Mouse (Mus musculus) midbrain, embryonic 12.5 days (tissue): ENCODE results near the gene Nsmf. TPM values are rescaled to one million over a fixed set of nuclear protein-coding genes. Genes with fewer than 3 reads are reported as not detected.
A peak's percentile ranks its signal among the peaks of the same experiment; 100 is the strongest.

Source experiments
- ATAC-seq: fragments of 200-750 bp; cut with Nextera tagmentation; 2 replicates; pipeline ENCODE4 v1.8.0; 2017; ENCODE audit warnings: low read depth, moderate TSS enrichment, moderate library complexity; ENCODE audit not compliant: low FRiP score
- H3K27ac ChIP-seq: fragments of 300-500 bp; sonication (generic); replicated peaks from 2 replicates; pipeline ENCODE4 v1.5.1; 2016; ENCODE audit warnings: mild to moderate bottlenecking
- H3K27me3 ChIP-seq: fragments of 300-500 bp; sonication (generic); 2 replicates; pipeline ENCODE4 v1.6.1; 2016; ENCODE audit warnings: mild to moderate bottlenecking
- H3K36me3 ChIP-seq: fragments of 300-500 bp; sonication (generic); 2 replicates; pipeline ENCODE4 v1.6.1; 2016
- H3K4me1 ChIP-seq: fragments of 300-500 bp; sonication (generic); 2 replicates; pipeline ENCODE4 v1.6.1; 2016
- H3K4me2 ChIP-seq: fragments of 300-500 bp; sonication (generic); replicated peaks from 2 replicates; pipeline ENCODE4 v1.6.1; 2016; ENCODE audit warnings: mild to moderate bottlenecking, moderate library complexity
- H3K4me3 ChIP-seq: fragments of 300-500 bp; sonication (generic); 2 replicates; pipeline ENCODE4 v1.5.1; 2016; ENCODE audit warnings: mild to moderate bottlenecking
- H3K9ac ChIP-seq: fragments of 300-500 bp; sonication (generic); replicated peaks from 2 replicates; pipeline ENCODE4 v1.6.1; 2016; ENCODE audit warnings: mild to moderate bottlenecking, moderate library complexity
- H3K9me3 ChIP-seq: fragments of 300-500 bp; sonication (generic); 2 replicates; pipeline ENCODE4 v1.6.1; 2016; ENCODE audit warnings: mild to moderate bottlenecking
- WGBS: fragments of 180-500 bp; shearing (Covaris S2); methylation state at CpG from one replicate; pipeline ENCODE4 v1.1.7; 2016; 5-methylcytosine and 5-hydroxymethylcytosine counted together
- polyA plus RNA-seq: library from polyadenylated mRNA; unstranded; fragments of >200 nt; fragmentation: Nextera tagmentation; extraction: Ambion mirVana; gene quantifications from 2 replicates; pipeline ENCODE4 v1.2.1, GENCODE M21; 2016

The Nsmf gene
- polyA plus RNA-seq, 1 experiment from 2014 or later, result 104 TPM

GRCm38 (mm10) chr2:25088636-25089035, 34.5 kb downstream of the Nsmf start:
- ATAC-seq, result no peak
- Histone ChIP-seq H3K9me3 (no peaks in the 10 kb centered on the region), H3K27ac (no peak overlapping the region), H3K36me3 (no peaks in the 10 kb centered on the region), H3K27me3 (peaks cover 13% of the 10 kb centered on the region), H3K4me2 (no peak overlapping the region), H3K9ac (no peak overlapping the region), H3K4me1 (no peaks in the 10 kb centered on the region), H3K4me3 (no peak overlapping the region)
- 92% methylated on average over 3 of the region's 3 CpGs for WGBS

GRCm38 (mm10) chr2:25094785-25095108, 40.6 kb downstream of the Nsmf start:
- WGBS, result 34% methylated on average over 17 of the region's 17 CpGs
- Histone ChIP-seq H3K27me3 (peaks cover 37% of the 10 kb centered on the region), H3K4me1 (peaks cover 11% of the 10 kb centered on the region), H3K4me3 (no peak overlapping the region), H3K9me3 (no peaks in the 10 kb centered on the region), H3K36me3 (no peaks in the 10 kb centered on the region), H3K27ac (no peak overlapping the region), H3K9ac (0 out of 2 replicates have a peak overlapping the region, but pooled peaks have one; percentile 5), H3K4me2 (no peak overlapping the region)
- ATAC-seq, result no peak

GRCm38 (mm10) chr2:25095109-25095850, 41.1 kb downstream of the Nsmf start, which contains the start of gene Noxa1:
TSS of gene Noxa1 (minus strand) at chr2:25095149.
- no peak within 1 kb of the TSS for H3K27ac ChIP-seq
- 53% methylated on average over 28 of the region's 28 CpGs for WGBS
- no peaks in the 10 kb centered on the region for H3K36me3 ChIP-seq
- no peak within 1 kb of the TSS for H3K4me2 ChIP-seq
- 0 out of 2 replicates have a peak within 1 kb of the TSS, but pooled peaks have one; percentile 5 for H3K9ac ChIP-seq
- no peaks in the 10 kb centered on the region for H3K9me3 ChIP-seq
- H3K27me3 ChIP-seq, result peaks cover 37% of the 10 kb centered on the region
- no peak for ATAC-seq
- H3K4me3 ChIP-seq, result no peak within 1 kb of the TSS
- H3K4me1 ChIP-seq, result peaks cover 13% of the 10 kb centered on the region

GRCm38 (mm10) chr2:25098005-25098615, 44.0 kb downstream of the Nsmf start:
- WGBS, result 85% methylated on average over 3 of the region's 3 CpGs
- no peak for ATAC-seq
- peaks cover 28% of the 10 kb centered on the region for H3K27me3 ChIP-seq
- H3K4me1 ChIP-seq, result peaks cover 13% of the 10 kb centered on the region
- H3K9me3 ChIP-seq, result no peaks in the 10 kb centered on the region
- no peak overlapping the region for H3K27ac ChIP-seq
- H3K4me3 ChIP-seq, result no peak overlapping the region
- H3K9ac ChIP-seq, result 0 out of 2 replicates have a peak overlapping the region, but pooled peaks have one; percentile 11
- no peaks in the 10 kb centered on the region for H3K36me3 ChIP-seq
- H3K4me2 ChIP-seq, result no peak overlapping the region

GRCm38 (mm10) chr2:25098956-25099355, 44.8 kb downstream of the Nsmf start:
- Histone ChIP-seq H3K9me3 (no peaks in the 10 kb centered on the region), H3K4me3 (no peak overlapping the region), H3K4me2 (no peak overlapping the region), H3K27ac (0 out of 2 replicates have a peak overlapping the region, but pooled peaks have one; percentile 44), H3K4me1 (peaks cover 13% of the 10 kb centered on the region), H3K9ac (0 out of 2 replicates have a peak overlapping the region, but pooled peaks have one; percentile 11), H3K27me3 (peaks cover 21% of the 10 kb centered on the region), H3K36me3 (no peaks in the 10 kb centered on the region)
- 43% methylated on average over 5 of the region's 5 CpGs for WGBS
- peak; percentile 72 for ATAC-seq

- H3K4me2 ChIP-seq, result no peak overlapping the region
- peak overlapping the region; percentile 44 for H3K27ac ChIP-seq
- peaks cover 11% of the 10 kb centered on the region for H3K4me1 ChIP-seq
- H3K36me3 ChIP-seq, result no peaks in the 10 kb centered on the region
- no peaks in the 10 kb centered on the region for H3K9me3 ChIP-seq
- peaks cover 14% of the 10 kb centered on the region for H3K27me3 ChIP-seq
- 53% methylated on average over 3 of the region's 3 CpGs for WGBS
- no peak overlapping the region for H3K4me3 ChIP-seq
- no peak overlapping the region for H3K9ac ChIP-seq
- peak; percentile 61 for ATAC-seq
Measured at GRCm38 (mm10) chr2:25099703-25100102, 45.5 kb downstream of the Nsmf start.

GRCm38 (mm10) chr2:25104122-25104521, 50.0 kb downstream of the Nsmf start:
- Histone ChIP-seq H3K9me3 (no peaks in the 10 kb centered on the region), H3K27me3 (peaks cover 10% of the 10 kb centered on the region; the same call in 1 of the 2 replicates), H3K4me3 (no peak overlapping the region), H3K36me3 (no peaks in the 10 kb centered on the region), H3K4me2 (no peak overlapping the region), H3K27ac (no peak overlapping the region), H3K4me1 (peaks cover 8% of the 10 kb centered on the region), H3K9ac (no peak overlapping the region)
- WGBS, result 93% methylated on average over 2 of the region's 2 CpGs
- no peak for ATAC-seq

- Histone ChIP-seq H3K9me3 (no peaks in the 10 kb centered on the region), H3K4me3 (no peak overlapping the region), H3K27ac (no peak overlapping the region), H3K27me3 (peaks cover 10% of the 10 kb centered on the region; the same call in 1 of the 2 replicates), H3K36me3 (no peaks in the 10 kb centered on the region), H3K4me2 (no peak overlapping the region), H3K9ac (no peak overlapping the region), H3K4me1 (peaks cover 3% of the 10 kb centered on the region)
- no peak for ATAC-seq
- WGBS, result 79% methylated on average over 3 of the region's 3 CpGs
Measured at GRCm38 (mm10) chr2:25106045-25106444, 51.9 kb downstream of the Nsmf start.

- Histone ChIP-seq H3K36me3 (no peaks in the 10 kb centered on the region), H3K27ac (no peak overlapping the region), H3K4me1 (peaks cover 9% of the 10 kb centered on the region), H3K4me2 (no peak overlapping the region), H3K9me3 (no peaks in the 10 kb centered on the region), H3K4me3 (no peak overlapping the region), H3K9ac (no peak overlapping the region), H3K27me3 (peaks cover 10% of the 10 kb centered on the region; the same call in 1 of the 2 replicates)
- no peak for ATAC-seq
Measured at GRCm38 (mm10) chr2:25109487-25109886, 55.3 kb downstream of the Nsmf start.

GRCm38 (mm10) chr2:25110505-25111183, 56.5 kb downstream of the Nsmf start:
- Histone ChIP-seq H3K4me2 (no peak overlapping the region), H3K9ac (no peak overlapping the region), H3K36me3 (no peaks in the 10 kb centered on the region), H3K9me3 (no peaks in the 10 kb centered on the region), H3K27ac (no peak overlapping the region), H3K4me1 (peaks cover 12% of the 10 kb centered on the region), H3K27me3 (peaks cover 7% of the 10 kb centered on the region; the same call in 1 of the 2 replicates), H3K4me3 (no peak overlapping the region)
- no peak for ATAC-seq

GRCm38 (mm10) chr2:25111184-25111791, 57.1 kb downstream of the Nsmf start:
- Histone ChIP-seq H3K4me2 (no peak overlapping the region), H3K9ac (no peak overlapping the region), H3K27me3 (peaks cover 7% of the 10 kb centered on the region; the same call in 1 of the 2 replicates), H3K4me1 (peaks cover 13% of the 10 kb centered on the region), H3K4me3 (no peak overlapping the region), H3K36me3 (no peaks in the 10 kb centered on the region), H3K9me3 (no peaks in the 10 kb centered on the region), H3K27ac (no peak overlapping the region)
- 57% methylated on average over 9 of the region's 9 CpGs for WGBS
- no peak for ATAC-seq
